In the genomic region with DNA sequence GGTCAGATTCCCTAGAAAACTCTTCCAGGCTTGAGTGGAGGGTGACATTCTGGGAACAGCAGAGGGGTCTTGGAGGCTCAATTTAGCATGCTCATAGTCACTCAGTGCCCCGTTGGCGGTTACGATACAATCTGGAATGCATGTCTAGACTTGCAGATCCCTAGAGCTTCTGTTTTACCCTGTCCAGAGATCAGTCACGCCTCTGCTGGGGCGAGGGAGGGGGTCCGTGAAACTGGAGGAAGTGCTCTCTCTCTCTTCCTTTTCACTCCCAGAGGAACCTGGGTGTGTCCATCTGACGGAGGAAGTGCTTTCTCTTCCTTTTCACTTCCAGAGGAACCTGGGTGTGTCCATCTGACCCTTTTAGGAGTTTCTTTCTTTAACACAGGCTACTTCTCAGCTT, we compare ENCODE assay signal across 17 mouse cellular contexts. TPM values are rescaled to one million over a fixed set of nuclear protein-coding genes. Genes with fewer than 3 reads are reported as not detected.
DNase-seq lines count a peak whose midpoint lies in the region; TF ChIP-seq lines count a peak whose summit lies in the region.
"Had no signal": no experiment of that assay in that cellular context is flagged by ENCODE, and none has a peak within 500 bp of the region (broad histone marks: within the 10 kb centered on the region; RNA-seq: fewer than 3 reads in every experiment).

No protein-coding gene starts in this region.

- no peak overlapping the region for H3K4me3 ChIP-seq in liver, adult 2 months (ENCODE audit: insufficient read depth, low read depth, low read length)
- no peak overlapping the region for H3K4me3 ChIP-seq in heart, adult 2 months
- H3K4me3 ChIP-seq: embryonic facial prominence, embryonic 15.5 days had no signal

- intact Hi-C loops in heart, adult 2 months (cut with DNase I): loop anchor here (1.0 kb wide), 1 partner anchor 26 kb away; the partner anchor contains the start of gene Pla2g16

- no peaks in the 10 kb centered on the region for H3K27me3 ChIP-seq in liver, adult 2 months (ENCODE audit: control insufficient read depth, insufficient read depth, low read length)
- H3K27me3 ChIP-seq in heart, adult 2 months (ENCODE audit: control insufficient read depth, insufficient read depth, low read length): no peaks in the 10 kb centered on the region
- H3K27me3 ChIP-seq: embryonic facial prominence, embryonic 15.5 days had no signal

- 86% methylated on average over 7 of the region's 7 CpGs for WGBS in liver, adult 2 months
- WGBS in heart, adult 2 months: 19% methylated on average over 7 of the region's 7 CpGs

- no peak for TF ChIP-seq CTCF in liver, adult 2 months (IDR thresholded peaks at IDR 0.05; ENCODE audit: low read depth, low read length)
- no peak for TF ChIP-seq CTCF in heart, adult 2 months (IDR thresholded peaks at IDR 0.05)

- no peak for TF ChIP-seq POLR2A in liver, adult 2 months (IDR thresholded peaks at IDR 0.05; ENCODE audit: extremely low read depth, insufficient read depth, low read length)
- TF ChIP-seq POLR2A in heart, adult 2 months (IDR thresholded peaks at IDR 0.05; ENCODE audit: insufficient read depth, low read depth, low read length): no peak

- TF ChIP-seq EP300 in heart, adult 2 months (IDR thresholded peaks at IDR 0.05; ENCODE audit: insufficient read depth, low read depth, low read length): peak; percentile 76; the same call in 1 of the 2 replicates

- no peak overlapping the region for H3K27ac ChIP-seq in liver, adult 2 months (replicated peaks; ENCODE audit: insufficient read depth, low read depth, low read length)
- peak overlapping the region; percentile 73 for H3K27ac ChIP-seq in heart, adult 2 months
- H3K27ac ChIP-seq: embryonic facial prominence, embryonic 15.5 days had no signal

- H3K79me2 ChIP-seq in liver, adult 2 months (ENCODE audit: control insufficient read depth, insufficient read depth, low read length): no peaks in the 10 kb centered on the region
- H3K79me2 ChIP-seq in heart, adult 2 months (replicated peaks; ENCODE audit: control insufficient read depth, insufficient read depth, low read length): no peaks in the 10 kb centered on the region

- no peaks in the 10 kb centered on the region; the same call in 1 of the 2 replicates for H3K36me3 ChIP-seq in liver, adult 2 months (ENCODE audit: control insufficient read depth, insufficient read depth, low read length)
- H3K36me3 ChIP-seq in heart, adult 2 months (ENCODE audit: control insufficient read depth, insufficient read depth, low read length): peaks cover 12% of the 10 kb centered on the region
- H3K36me3 ChIP-seq: embryonic facial prominence, embryonic 15.5 days had no signal

- DNase-seq in embryo, embryonic 10 days (ENCODE audit: low spot score): peak; percentile 25
- DNase-seq in embryo, embryonic 9.5 days (ENCODE audit: extremely low spot score): no peak
- peak; percentile 13 for DNase-seq in liver, adult 2 months (ENCODE audit: extremely low read depth, low read depth, low spot score)
- no peak for DNase-seq in liver
- peak in 1 of 2 experiments; percentile 49 for DNase-seq in heart, adult 2 months
- DNase-seq in kidney, postnatal 4 days: peak; percentile 21 to 43
- DNase-seq in layer of hippocampus, postnatal 25 days (ENCODE audit: extremely low spot score in 1 of 2, low spot score in 1 of 2): no peak
- DNase-seq in layer of hippocampus, adult 11-12 months (ENCODE audit: low spot score): no peak
- DNase-seq: adrenal gland, postnatal 14 days; cerebellum, adult 11-12 months; liver, postnatal 0 days had no signal

- H3K4me1 ChIP-seq in liver, adult 2 months (ENCODE audit: control insufficient read depth, insufficient read depth, low read length): peaks cover 8% of the 10 kb centered on the region; the same call in 1 of the 2 replicates
- peaks cover 25% of the 10 kb centered on the region for H3K4me1 ChIP-seq in heart, adult 2 months (ENCODE audit: control insufficient read depth, insufficient read depth, low read length)

- no peak overlapping the region for H3K9ac ChIP-seq in liver, adult 2 months (ENCODE audit: low read depth, low read length)
- no peak overlapping the region for H3K9ac ChIP-seq in heart, adult 2 months (ENCODE audit: low read depth, low read length)
- H3K9ac ChIP-seq: embryonic facial prominence, embryonic 15.5 days; liver, postnatal 0 days had no signal

RNA-seq across cellular contexts. Expression of gene Lgals12, which starts 23.9 kb away (rescaled TPM):
- total RNA-seq in liver, adult 2 months (2014; rRNA removed): not detected in 2 replicates
- polyA plus RNA-seq in liver, adult 2 months (2012; rRNA removed): not detected in 2 replicates
- 1 to 10 TPM in 1 of 2 experiments, under 1 TPM in 1; 0.34 to 1.2 TPM for total RNA-seq in heart, adult 2 months (2021)
- 1.3 and 4.0 TPM in 2 replicates for polyA plus RNA-seq in heart, adult 2 months (2012; rRNA removed)
- under 1 TPM; 0.28 to 0.32 TPM for total RNA-seq in layer of hippocampus, postnatal 25 days (2021)
- total RNA-seq: hematopoietic stem cell, adult 5-6 weeks; neutrophil, adult 5-6 weeks had no signal
- polyA plus RNA-seq: liver, postnatal 0 days had no signal

RNA-seq across cellular contexts. Expression of gene Pla2g16, which starts 25.8 kb away (rescaled TPM):
- total RNA-seq in liver, adult 2 months (2014; rRNA removed): 6.3 and 9.7 TPM in 2 replicates
- 4.3 and 6.5 TPM in 2 replicates for polyA plus RNA-seq in liver, adult 2 months (2012; rRNA removed)
- total RNA-seq in heart, adult 2 months (2021): 100 to 1,000 TPM; 104 to 134 TPM
- 75.6 and 108 TPM in 2 replicates for polyA plus RNA-seq in heart, adult 2 months (2012; rRNA removed)
- 10 to 100 TPM; 22.1 to 26.9 TPM for total RNA-seq in layer of hippocampus, postnatal 25 days (2021)

RNA-seq across cellular contexts. Expression of gene Hrasls5, which starts 29.2 kb away (rescaled TPM):
- total RNA-seq in liver, adult 2 months (2014; rRNA removed): not detected in 2 replicates
- polyA plus RNA-seq in liver, adult 2 months (2012; rRNA removed): not detected in 2 replicates
- total RNA-seq in heart, adult 2 months (2021): not detected
- 0.82 and 0.94 TPM in 2 replicates for polyA plus RNA-seq in heart, adult 2 months (2012; rRNA removed)
- not detected for total RNA-seq in layer of hippocampus, postnatal 25 days (2021)
- total RNA-seq: hematopoietic stem cell, adult 5-6 weeks; left cerebral cortex, postnatal 25 days; midbrain, postnatal 0 days; neutrophil, adult 5-6 weeks had no signal
- polyA plus RNA-seq: intestine, postnatal 0 days; liver, postnatal 0 days; midbrain, postnatal 0 days had no signal

Comparison
In these comparisons a context has a peak if more than half of its experiments do, and no peak if none do; other contexts are left out.
1. DNase-seq: peak in embryo, embryonic 10 days (single experiment), liver, adult 2 months (single experiment) and kidney, postnatal 4 days (2 of 2); none in embryo, embryonic 9.5 days (single experiment), liver (single experiment), layer of hippocampus, postnatal 25 days (0 of 2) and layer of hippocampus, adult 11-12 months (single experiment).